Mouse (Mus musculus): ENCODE measurements around the gene Mss51. TPM values are rescaled to one million over a fixed set of nuclear protein-coding genes. Genes with fewer than 3 reads are reported as not detected.

Mss51 gene
- polyA plus RNA-seq, 1 experiment from 2014 or later: 0.64 TPM

GRCm38 (mm10) chr14:20481211-20481610, 15.5 kb downstream of the Mss51 start:
- Histone ChIP-seq H3K27ac (no peak overlapping the region), H3K4me3 (replicated peaks) (no peak overlapping the region), H3K27me3 (replicated peaks) (no peaks in the 10 kb centered on the region), H3K9me3 (no peaks in the 10 kb centered on the region), H3K36me3 (0 out of 2 replicates have a peak, but pooled peaks cover 4% of the 10 kb centered on the region), H3K4me1 (peaks cover 9% of the 10 kb centered on the region; the same call in 1 of the 2 replicates), H3K9ac (no peak overlapping the region), H3K4me2 (no peak overlapping the region)
- WGBS: 25% methylated on average over 5 of the region's 5 CpGs
- no peak for ATAC-seq (ENCODE audit: insufficient read depth, low FRiP score, low read depth)

GRCm38 (mm10) chr14:20480195-20480579, 16.5 kb downstream of the Mss51 start:
- peak overlapping the region; percentile 63 for H3K4me3 ChIP-seq (replicated peaks)
- no peaks in the 10 kb centered on the region for H3K27me3 ChIP-seq (replicated peaks)
- peak overlapping the region; percentile 75 for H3K4me2 ChIP-seq
- 0 out of 2 replicates have a peak, but pooled peaks cover 4% of the 10 kb centered on the region for H3K36me3 ChIP-seq
- peak overlapping the region; percentile 32; the same call in 1 of the 2 replicates for H3K9ac ChIP-seq
- no peaks in the 10 kb centered on the region for H3K9me3 ChIP-seq
- H3K27ac ChIP-seq: peak overlapping the region; percentile 85; the same call in 1 of the 2 replicates
- 62% methylated on average over 1 of the region's 1 CpGs for WGBS
- H3K4me1 ChIP-seq: peaks cover 9% of the 10 kb centered on the region; the same call in 1 of the 2 replicates
- no peak for ATAC-seq (ENCODE audit: insufficient read depth, low FRiP score, low read depth)

DNA sequence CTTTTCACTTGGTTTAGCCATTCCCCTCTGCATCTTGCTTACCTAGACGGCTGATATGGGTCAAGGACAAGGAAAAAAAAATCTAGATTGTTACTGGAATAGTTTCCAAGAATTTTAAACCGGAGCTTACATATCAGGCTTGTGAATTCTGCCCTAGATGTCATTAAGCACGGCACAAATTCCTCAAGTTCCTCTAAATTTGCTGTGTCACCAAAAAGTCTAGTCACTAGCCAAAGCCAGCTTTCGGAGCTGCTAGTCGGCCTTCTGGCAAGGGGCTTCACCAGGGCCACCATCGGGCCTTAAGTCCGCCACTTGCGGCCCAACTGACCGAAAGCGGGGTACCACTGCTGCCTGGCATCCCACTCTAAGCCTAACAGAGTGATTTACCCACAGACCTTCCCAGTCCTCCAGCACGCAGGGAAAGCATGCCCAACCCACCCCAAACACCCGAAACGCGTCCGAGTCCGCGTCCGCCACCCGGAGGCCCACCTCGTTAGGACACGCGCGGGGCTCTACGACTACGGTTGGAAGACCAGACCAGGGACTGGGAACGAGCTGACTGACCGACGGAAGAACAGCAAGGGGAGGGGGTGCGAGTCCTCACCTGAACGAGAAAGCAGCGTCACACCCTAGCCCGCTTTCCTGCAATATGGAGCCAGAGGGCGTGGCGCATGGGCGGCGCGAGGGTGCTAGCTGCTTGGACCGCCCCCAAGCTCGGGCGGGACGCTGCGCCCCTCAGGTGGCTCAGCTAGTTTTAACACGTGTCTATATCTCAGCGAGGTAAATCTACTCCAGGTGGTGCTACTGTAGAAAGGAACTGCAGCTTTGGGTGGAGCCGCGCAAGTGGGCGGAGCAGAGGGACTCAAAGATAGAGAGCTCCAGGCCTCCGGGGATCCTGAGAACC, 17.2 kb downstream of the Mss51 start, which contains the start of gene Anxa7:
Anxa7 (minus strand) TSS at position 843 of the 904 bp plus-strand sequence.
- Histone ChIP-seq H3K4me1 (peaks cover 9% of the 10 kb centered on the region; the same call in 1 of the 2 replicates), H3K4me3 (replicated peaks) (peak within 1 kb of the TSS; percentile 63), H3K36me3 (0 out of 2 replicates have a peak, but pooled peaks cover under 1% of the 10 kb centered on the region), H3K9ac (peak within 1 kb of the TSS; percentile 32), H3K27ac (peak within 1 kb of the TSS; percentile 85), H3K9me3 (no peaks in the 10 kb centered on the region), H3K4me2 (peak within 1 kb of the TSS; percentile 75), H3K27me3 (replicated peaks) (no peaks in the 10 kb centered on the region)
- peak; percentile 91 for ATAC-seq (ENCODE audit: insufficient read depth, low FRiP score, low read depth)
- WGBS: under 1% methylated on average over 48 of the region's 48 CpGs

DNA sequence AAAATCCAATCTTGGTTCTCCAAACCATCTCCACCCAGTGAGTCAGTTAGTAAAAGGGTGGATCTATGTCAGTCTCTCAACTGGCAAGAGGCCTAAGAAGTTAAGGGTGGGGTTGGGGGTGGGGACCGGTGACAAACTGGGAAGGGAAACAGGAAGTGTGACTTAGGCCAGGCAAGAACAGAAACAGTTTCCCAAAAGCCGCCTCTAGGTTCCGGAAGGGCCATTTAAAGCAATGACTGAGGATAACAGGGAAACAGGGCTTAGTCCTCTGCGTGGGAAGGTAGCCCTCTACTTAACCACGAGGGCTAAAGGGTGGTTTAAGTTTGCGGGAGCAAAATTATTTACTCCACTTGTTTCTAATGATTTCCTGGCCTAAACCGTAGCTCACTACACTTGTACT, 17.9 kb downstream of the Mss51 start:
- Histone ChIP-seq H3K27ac (peak overlapping the region; percentile 85), H3K9me3 (no peaks in the 10 kb centered on the region), H3K27me3 (replicated peaks) (no peaks in the 10 kb centered on the region), H3K9ac (no peak overlapping the region), H3K36me3 (no peaks in the 10 kb centered on the region), H3K4me2 (peak overlapping the region; percentile 75), H3K4me1 (peaks cover 9% of the 10 kb centered on the region; the same call in 1 of the 2 replicates), H3K4me3 (replicated peaks) (peak overlapping the region; percentile 63)
- ATAC-seq (ENCODE audit: insufficient read depth, low FRiP score, low read depth): peak; percentile 57; the same call in 1 of the 2 replicates
- whole genome bisulfite sequencing: 14% methylated on average over 7 of the region's 7 CpGs

- 27% methylated on average over 3 of the region's 3 CpGs for WGBS
- peak overlapping the region; percentile 85 for H3K27ac ChIP-seq
- peak overlapping the region; percentile 75 for H3K4me2 ChIP-seq
- ATAC-seq (ENCODE audit: insufficient read depth, low FRiP score, low read depth): peak; percentile 10; the same call in 1 of the 2 replicates
- H3K36me3 ChIP-seq: no peaks in the 10 kb centered on the region
- H3K9ac ChIP-seq: no peak overlapping the region
- peaks cover 9% of the 10 kb centered on the region; the same call in 1 of the 2 replicates for H3K4me1 ChIP-seq
- H3K4me3 ChIP-seq (replicated peaks): peak overlapping the region; percentile 63; the same call in 1 of the 2 replicates
- H3K9me3 ChIP-seq: no peaks in the 10 kb centered on the region
- no peaks in the 10 kb centered on the region for H3K27me3 ChIP-seq (replicated peaks)
These were observed 18.3 kb downstream of the Mss51 start for GRCm38 (mm10) chr14:20478385-20478784.

DNA sequence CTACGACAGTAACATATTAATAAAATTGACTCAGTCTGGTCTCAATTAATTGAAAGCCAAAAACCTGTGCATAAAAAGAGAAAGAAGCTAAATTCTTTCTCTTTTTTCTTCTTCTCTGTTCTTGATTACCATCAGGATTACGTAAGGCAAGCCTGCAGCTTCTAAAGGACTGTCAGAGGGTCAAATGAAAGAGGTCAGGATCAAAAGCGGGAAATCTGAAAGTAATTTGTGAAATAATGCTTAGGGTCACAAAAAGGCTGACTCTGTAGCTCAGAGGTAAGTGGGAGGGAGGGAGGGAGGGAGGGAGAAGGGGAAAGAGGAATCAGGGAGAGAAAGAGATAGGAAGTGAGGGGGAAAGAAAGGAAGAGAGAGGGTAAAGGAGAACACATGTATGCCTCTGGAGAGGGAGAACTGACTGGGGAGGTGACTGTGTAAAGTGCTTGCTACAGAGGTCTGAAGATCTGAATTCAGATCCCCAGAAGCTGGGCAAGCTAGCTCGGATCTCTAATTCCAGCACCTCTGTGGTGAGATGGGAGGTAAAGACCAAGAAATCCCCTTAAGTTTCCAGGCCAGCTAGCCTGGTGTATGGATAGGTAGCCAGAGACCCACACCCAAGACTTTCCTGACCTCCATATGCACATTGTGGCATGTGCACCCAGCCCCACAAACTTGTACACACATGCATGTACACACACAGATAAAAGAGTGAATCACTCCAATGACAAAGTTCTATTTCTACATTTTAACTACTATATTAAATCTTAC, 19.3 kb downstream of the Mss51 start:
- no peak for ATAC-seq (ENCODE audit: insufficient read depth, low FRiP score, low read depth)
- Histone ChIP-seq H3K27ac (no peak overlapping the region), H3K9ac (no peak overlapping the region), H3K27me3 (replicated peaks) (no peaks in the 10 kb centered on the region), H3K36me3 (no peaks in the 10 kb centered on the region), H3K4me1 (peaks cover 9% of the 10 kb centered on the region; the same call in 1 of the 2 replicates), H3K4me2 (no peak overlapping the region), H3K9me3 (no peaks in the 10 kb centered on the region), H3K4me3 (replicated peaks) (0 out of 2 replicates have a peak overlapping the region, but pooled peaks have one; percentile 12)
- WGBS: 63% methylated on average over 4 of the region's 4 CpGs

DNA sequence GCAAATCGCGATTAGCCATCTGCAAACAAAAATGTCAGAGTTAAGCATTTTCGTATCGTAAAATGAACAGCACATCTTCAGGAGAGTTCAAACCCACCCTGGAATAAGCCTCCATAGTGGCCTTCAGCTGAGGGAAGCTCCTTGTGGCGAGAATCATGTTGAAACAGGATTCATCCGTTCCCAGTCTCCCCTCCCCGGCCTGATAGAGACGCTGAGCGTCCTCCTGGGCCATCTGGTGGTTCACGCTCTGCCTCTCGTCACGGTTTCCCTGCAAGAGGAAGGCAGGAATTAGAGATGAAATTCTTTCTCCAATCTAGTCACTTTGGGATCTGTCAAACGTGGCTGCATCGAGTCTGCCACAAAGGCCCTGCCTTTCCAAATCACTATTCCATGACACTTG, 36.5 kb downstream of the Mss51 start:
- WGBS: 75% methylated on average over 14 of the region's 14 CpGs
- no peaks in the 10 kb centered on the region for H3K4me1 ChIP-seq
- H3K27me3 ChIP-seq (replicated peaks): no peaks in the 10 kb centered on the region
- H3K27ac ChIP-seq: no peak overlapping the region
- H3K9ac ChIP-seq: no peak overlapping the region
- H3K4me2 ChIP-seq: no peak overlapping the region
- ATAC-seq (ENCODE audit: insufficient read depth, low FRiP score, low read depth): no peak
- no peak overlapping the region for H3K4me3 ChIP-seq (replicated peaks)
- H3K36me3 ChIP-seq: peaks cover 62% of the 10 kb centered on the region
- no peaks in the 10 kb centered on the region for H3K9me3 ChIP-seq

GRCm38 (mm10) chr14:20458378-20458777, 38.3 kb downstream of the Mss51 start:
- no peak for ATAC-seq (ENCODE audit: insufficient read depth, low FRiP score, low read depth)

GRCm38 (mm10) chr14:20452929-20453328, 43.8 kb downstream of the Mss51 start:
- ATAC-seq (ENCODE audit: insufficient read depth, low FRiP score, low read depth): no peak

More at GRCm38 (mm10) chr14:20458378-20458777, 38.3 kb downstream of the Mss51 start:
- H3K4me3 ChIP-seq (replicated peaks): no peak overlapping the region
- H3K27me3 ChIP-seq (replicated peaks): no peaks in the 10 kb centered on the region
- H3K4me1 ChIP-seq: no peaks in the 10 kb centered on the region
- no peak overlapping the region for H3K9ac ChIP-seq
- 91% methylated on average over 9 of the region's 9 CpGs for WGBS
- no peaks in the 10 kb centered on the region for H3K9me3 ChIP-seq
- no peak overlapping the region for H3K4me2 ChIP-seq
- H3K27ac ChIP-seq: no peak overlapping the region
- peaks cover 49% of the 10 kb centered on the region for H3K36me3 ChIP-seq

GRCm38 (mm10) chr14:20451765-20452331, 44.9 kb downstream of the Mss51 start, which contains the start of gene Cfap70:
TSS of gene Cfap70 (minus strand) at chr14:20452226.
- H3K9ac ChIP-seq: no peak within 1 kb of the TSS
- peaks cover 15% of the 10 kb centered on the region for H3K36me3 ChIP-seq
- peak within 1 kb of the TSS; percentile 43 for H3K4me3 ChIP-seq (replicated peaks)
- WGBS: 3% methylated on average over 15 of the region's 15 CpGs
- H3K27me3 ChIP-seq (replicated peaks): no peaks in the 10 kb centered on the region
- peak; percentile 47; the same call in 1 of the 2 replicates for ATAC-seq (ENCODE audit: insufficient read depth, low FRiP score, low read depth)
- H3K27ac ChIP-seq: no peak within 1 kb of the TSS
- H3K4me1 ChIP-seq: no peaks in the 10 kb centered on the region
- H3K4me2 ChIP-seq: peak within 1 kb of the TSS; percentile 59
- no peaks in the 10 kb centered on the region for H3K9me3 ChIP-seq

More at GRCm38 (mm10) chr14:20452929-20453328, 43.8 kb downstream of the Mss51 start:
- WGBS: 85% methylated on average over 5 of the region's 5 CpGs
- Histone ChIP-seq H3K36me3 (peaks cover 18% of the 10 kb centered on the region), H3K4me2 (no peak overlapping the region), H3K27ac (no peak overlapping the region), H3K4me1 (no peaks in the 10 kb centered on the region), H3K4me3 (replicated peaks) (no peak overlapping the region), H3K27me3 (replicated peaks) (no peaks in the 10 kb centered on the region), H3K9me3 (no peaks in the 10 kb centered on the region), H3K9ac (no peak overlapping the region)

- Histone ChIP-seq H3K4me1 (no peaks in the 10 kb centered on the region), H3K9ac (no peak overlapping the region), H3K27ac (no peak overlapping the region), H3K27me3 (replicated peaks) (no peaks in the 10 kb centered on the region), H3K9me3 (no peaks in the 10 kb centered on the region), H3K4me2 (peak overlapping the region; percentile 59), H3K4me3 (replicated peaks) (peak overlapping the region; percentile 43), H3K36me3 (peaks cover 11% of the 10 kb centered on the region)
- 6% methylated on average over 2 of the region's 2 CpGs for WGBS
- no peak for ATAC-seq (ENCODE audit: insufficient read depth, low FRiP score, low read depth)
These were observed 45.4 kb downstream of the Mss51 start for GRCm38 (mm10) chr14:20451302-20451701.
